Mouse (Mus musculus) kidney, adult 8-10 months (tissue): ENCODE results near the gene Slfn14.
"Not testable (repeated sequence)": the region's sequence is repeated elsewhere in the genome, so short reads cannot be mapped to it uniquely, and the experiment has no call there.

Experiments used
- DNase-seq, 2 experiments: peaks; one replicate each; pipeline ENCODE4 v3.0.0; 2022

The Slfn14 gene

GRCm38 (mm10) chr11:83282084-83282483, 4.4 kb downstream of the Slfn14 start:
- no peak for DNase-seq

- DNase-seq, result no peak
These were observed 6.8 kb downstream of the Slfn14 start for GRCm38 (mm10) chr11:83279691-83280090.

- DNase-seq, result no peak
These were observed 7.5 kb downstream of the Slfn14 start for GRCm38 (mm10) chr11:83279024-83279423.

- no peak for DNase-seq
These were observed 10.3 kb downstream of the Slfn14 start for GRCm38 (mm10) chr11:83276251-83276650.

GRCm38 (mm10) chr11:83271951-83272843, 14.3 kb downstream of the Slfn14 start:
- DNase-seq, result peak in 1 of 2 experiments; percentile 14

- peak; percentile 81 to 84 for DNase-seq
These were observed 15.2 kb downstream of the Slfn14 start for GRCm38 (mm10) chr11:83271151-83271950.

GRCm38 (mm10) chr11:83270842-83271150, 15.7 kb downstream of the Slfn14 start:
- no peak for DNase-seq

GRCm38 (mm10) chr11:83263146-83263545, 23.4 kb downstream of the Slfn14 start:
- no peak for DNase-seq

GRCm38 (mm10) chr11:83262673-83263072, 23.9 kb downstream of the Slfn14 start:
- DNase-seq, result no peak

- not testable (repeated sequence) for DNase-seq
These were observed 29.3 kb downstream of the Slfn14 start for GRCm38 (mm10) chr11:83257211-83257610.

- no peak for DNase-seq
These were observed 46.7 kb downstream of the Slfn14 start for GRCm38 (mm10) chr11:83239811-83240210.

- no peak for DNase-seq
These were observed 48.1 kb downstream of the Slfn14 start for GRCm38 (mm10) chr11:83238389-83238788.

- DNase-seq, result not testable (repeated sequence)
These were observed 49.1 kb downstream of the Slfn14 start for GRCm38 (mm10) chr11:83237390-83237789.

GRCm38 (mm10) chr11:83233621-83234020, 52.9 kb downstream of the Slfn14 start:
- DNase-seq, result not testable (repeated sequence)

GRCm38 (mm10) chr11:83230966-83231365, 55.6 kb downstream of the Slfn14 start:
- peak in 1 of 2 experiments; percentile 4 for DNase-seq

- no peak for DNase-seq
These were observed 58.4 kb downstream of the Slfn14 start for GRCm38 (mm10) chr11:83227926-83228723.

GRCm38 (mm10) chr11:83225371-83225960, 61.1 kb downstream of the Slfn14 start:
- DNase-seq, result no peak
